Mouse (Mus musculus) lung, postnatal 0 days (tissue): Measurements from ENCODE around the gene Ncoa1. TPM values are rescaled to one million over a fixed set of nuclear protein-coding genes. Genes with fewer than 3 reads are reported as not detected.

Source experiments
- ATAC-seq: fragments of 200-750 bp; cut with Nextera tagmentation; 2 replicates; pipeline ENCODE4 v1.8.0; 2017; ENCODE audit warnings: moderate library complexity
- DNase-seq: peaks from one replicate; pipeline ENCODE4 v3.0.0-alpha.2; 2016; ENCODE audit warnings: low spot score
- H3K27ac ChIP-seq: fragments of 300-500 bp; sonication (generic); 2 replicates; pipeline ENCODE4 v1.5.1; 2014; ENCODE audit warnings: antibody characterized with exemption, mild to moderate bottlenecking, low read length, mixed read lengths
- H3K27me3 ChIP-seq: fragments of 300-500 bp; sonication (generic); replicated peaks from 2 replicates; pipeline ENCODE4 v1.6.1; 2014; ENCODE audit warnings: low read length, mixed read lengths; ENCODE audit not compliant: insufficient read depth
- H3K36me3 ChIP-seq: fragments of 300-500 bp; sonication (generic); 2 replicates; pipeline ENCODE4 v1.6.1; 2014; ENCODE audit warnings: low read length, mixed read lengths; ENCODE audit not compliant: insufficient read depth
- H3K4me1 ChIP-seq: fragments of 300-500 bp; sonication (generic); 2 replicates; pipeline ENCODE4 v1.6.1; 2014; ENCODE audit warnings: antibody characterized with exemption, low read depth, low read length, mixed read lengths; ENCODE audit not compliant: insufficient read depth
- H3K4me2 ChIP-seq: fragments of 300-500 bp; sonication (generic); replicated peaks from 2 replicates; pipeline ENCODE4 v1.6.1; 2014; ENCODE audit warnings: low read depth, mild to moderate bottlenecking, low read length, moderate library complexity, mixed read lengths
- H3K4me3 ChIP-seq: fragments of 300-500 bp; sonication (generic); 2 replicates; pipeline ENCODE4 v1.5.1; 2014; ENCODE audit warnings: low read depth, low read length
- H3K9ac ChIP-seq: fragments of 300-500 bp; sonication (generic); replicated peaks from 2 replicates; pipeline ENCODE4 v1.6.1; 2014; ENCODE audit warnings: low read depth, mild to moderate bottlenecking
- H3K9me3 ChIP-seq: fragments of 300-500 bp; sonication (generic); 2 replicates; pipeline ENCODE4 v1.6.1; 2016; ENCODE audit warnings: low read length, mixed read lengths
- CTCF ChIP-seq: IDR thresholded peaks from 2 replicates; pipeline ENCODE4 v1.5.1; 2016; ENCODE audit warnings: antibody characterized with exemption, mild to moderate bottlenecking
- EP300 ChIP-seq: IDR thresholded peaks from 2 replicates; pipeline ENCODE4 v1.6.1; 2016; ENCODE audit warnings: antibody characterized with exemption, mild to moderate bottlenecking, control low read depth
- WGBS: fragments of 180-500 bp; shearing (Covaris S2); extraction: QIAGEN DNeasy Blood & Tissue Kit; methylation state at CpG from one replicate; pipeline ENCODE4 v1.1.7; 2014; 5-methylcytosine and 5-hydroxymethylcytosine counted together
- polyA plus RNA-seq: library from polyadenylated mRNA; unstranded; fragments of >200 nt; fragmentation: Nextera tagmentation; extraction: Ambion mirVana; gene quantifications from 2 replicates; pipeline ENCODE4 v1.2.1, GENCODE M21; 2015

The Ncoa1 gene
- polyA plus RNA-seq, 1 experiment from 2014 or later = 9.6 TPM

GRCm38 (mm10) chr12:4356834-4357445, 120.0 kb downstream of the Ncoa1 start:
- Histone ChIP-seq H3K36me3 (no peaks in the 10 kb centered on the region), H3K4me2 (no peak overlapping the region), H3K9me3 (no peaks in the 10 kb centered on the region), H3K27ac (no peak overlapping the region), H3K27me3 (no peaks in the 10 kb centered on the region), H3K4me1 (no peaks in the 10 kb centered on the region), H3K9ac (no peak overlapping the region), H3K4me3 (no peak overlapping the region)
- no peak for DNase-seq
- no peak for ATAC-seq
- TF ChIP-seq CTCF = no peak
- no peak for TF ChIP-seq EP300
- WGBS = 82% methylated on average over 5 of the region's 5 CpGs

GRCm38 (mm10) chr12:4355019-4355730, 121.8 kb downstream of the Ncoa1 start:
- 32% methylated on average over 2 of the region's 2 CpGs for WGBS
- Histone ChIP-seq H3K4me2 (no peak overlapping the region), H3K27me3 (no peaks in the 10 kb centered on the region), H3K27ac (no peak overlapping the region; the same call in 1 of the 2 replicates), H3K4me3 (no peak overlapping the region), H3K9ac (no peak overlapping the region), H3K9me3 (no peaks in the 10 kb centered on the region), H3K4me1 (no peaks in the 10 kb centered on the region), H3K36me3 (no peaks in the 10 kb centered on the region)
- TF ChIP-seq CTCF = no peak
- no peak for TF ChIP-seq EP300
- ATAC-seq = peak; percentile 40; the same call in 1 of the 2 replicates
- peak; percentile 33 for DNase-seq

DNA sequence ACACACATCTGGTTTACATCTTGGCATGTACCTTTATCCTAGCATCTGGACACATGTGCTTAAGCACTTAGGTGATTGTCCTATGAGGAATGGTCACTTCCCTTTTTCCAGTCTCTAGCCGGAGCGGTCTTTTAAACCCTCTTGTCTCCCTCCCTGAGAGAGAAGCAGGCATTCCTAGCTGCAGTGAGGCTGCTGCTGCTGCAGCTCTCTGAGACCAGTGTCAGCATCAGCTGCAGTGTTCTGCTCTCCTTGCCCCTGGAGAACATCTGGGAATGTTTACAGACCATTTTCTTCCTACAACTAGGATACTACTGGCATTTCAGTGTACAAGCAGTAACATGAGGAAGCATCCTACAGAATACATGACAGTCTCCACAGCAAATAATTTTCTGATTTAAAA, 133.8 kb downstream of the Ncoa1 start:
- Histone ChIP-seq H3K4me2 (no peak overlapping the region), H3K27me3 (no peaks in the 10 kb centered on the region), H3K4me3 (no peak overlapping the region), H3K9ac (no peak overlapping the region), H3K27ac (no peak overlapping the region), H3K9me3 (no peaks in the 10 kb centered on the region), H3K4me1 (no peaks in the 10 kb centered on the region), H3K36me3 (no peaks in the 10 kb centered on the region)
- ATAC-seq = no peak
- WGBS = 79% methylated on average over 2 of the region's 2 CpGs
- DNase-seq = no peak
- no peak for TF ChIP-seq CTCF
- no peak for TF ChIP-seq EP300

- Histone ChIP-seq H3K9ac (no peak overlapping the region), H3K4me2 (no peak overlapping the region), H3K4me3 (no peak overlapping the region), H3K27me3 (no peaks in the 10 kb centered on the region), H3K4me1 (no peaks in the 10 kb centered on the region), H3K36me3 (no peaks in the 10 kb centered on the region; the same call in 1 of the 2 replicates), H3K9me3 (no peaks in the 10 kb centered on the region), H3K27ac (no peak overlapping the region)
- ATAC-seq (no peak), DNase-seq (no peak)
- no peak for TF ChIP-seq EP300
- no peak for TF ChIP-seq CTCF
- WGBS = 59% methylated on average over 3 of the region's 3 CpGs
Measured at GRCm38 (mm10) chr12:4342087-4342486, 134.9 kb downstream of the Ncoa1 start.

GRCm38 (mm10) chr12:4340325-4340924, 136.6 kb downstream of the Ncoa1 start:
- no peak overlapping the region for H3K27ac ChIP-seq
- DNase-seq = no peak
- TF ChIP-seq CTCF (no peak), EP300 (no peak)
- no peaks in the 10 kb centered on the region for H3K4me1 ChIP-seq
- 66% methylated on average over 3 of the region's 3 CpGs for WGBS
- no peak for ATAC-seq
- H3K9ac ChIP-seq = no peak overlapping the region
- H3K9me3 ChIP-seq = no peaks in the 10 kb centered on the region
- H3K4me2 ChIP-seq = no peak overlapping the region
- H3K27me3 ChIP-seq = no peaks in the 10 kb centered on the region
- no peaks in the 10 kb centered on the region; the same call in 1 of the 2 replicates for H3K36me3 ChIP-seq
- H3K4me3 ChIP-seq = no peak overlapping the region

DNA sequence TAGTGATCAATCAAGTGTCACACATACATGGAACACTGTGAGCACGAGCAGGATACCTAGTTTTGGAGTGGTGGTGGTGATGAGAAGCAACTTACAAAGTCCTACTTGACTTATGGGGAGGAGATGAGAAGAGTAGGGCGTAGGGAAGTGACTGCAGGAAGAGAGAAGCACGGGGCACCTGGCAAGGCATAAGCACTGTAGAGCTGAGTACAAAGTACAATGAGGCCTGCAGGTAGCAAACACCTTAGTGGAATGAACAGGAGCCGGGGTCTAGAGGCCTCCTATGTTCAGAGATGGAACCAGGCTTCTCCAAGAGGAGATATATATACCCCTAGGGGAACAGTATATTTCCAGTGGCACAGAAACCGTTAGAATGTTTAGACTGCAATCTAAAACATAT, 153.4 kb downstream of the Ncoa1 start:
- TF ChIP-seq CTCF (no peak), EP300 (no peak)
- Histone ChIP-seq H3K4me3 (no peak overlapping the region), H3K27ac (no peak overlapping the region), H3K27me3 (no peaks in the 10 kb centered on the region), H3K4me2 (no peak overlapping the region), H3K9me3 (no peaks in the 10 kb centered on the region), H3K36me3 (no peaks in the 10 kb centered on the region), H3K4me1 (no peaks in the 10 kb centered on the region), H3K9ac (no peak overlapping the region)
- DNase-seq (no peak), ATAC-seq (no peak)
- WGBS = 73% methylated on average over 5 of the region's 5 CpGs
